Mouse (Mus musculus): Measurements from ENCODE around the gene Scfd2.

The Scfd2 gene

GRCm38 (mm10) chr5:74365408-74365807 is 166.2 kb downstream of the Scfd2 start:
- DNase-seq (ENCODE audit: low spot score): no peak

- DNase-seq (ENCODE audit: low spot score): no peak
Observed at GRCm38 (mm10) chr5:74363296-74363695, 168.3 kb downstream of the Scfd2 start.

- no peak for DNase-seq (ENCODE audit: low spot score)
Observed at GRCm38 (mm10) chr5:74361531-74361930, 170.0 kb downstream of the Scfd2 start.

- DNase-seq (ENCODE audit: low spot score): no peak
Observed at GRCm38 (mm10) chr5:74358033-74358432, 173.5 kb downstream of the Scfd2 start.

DNA sequence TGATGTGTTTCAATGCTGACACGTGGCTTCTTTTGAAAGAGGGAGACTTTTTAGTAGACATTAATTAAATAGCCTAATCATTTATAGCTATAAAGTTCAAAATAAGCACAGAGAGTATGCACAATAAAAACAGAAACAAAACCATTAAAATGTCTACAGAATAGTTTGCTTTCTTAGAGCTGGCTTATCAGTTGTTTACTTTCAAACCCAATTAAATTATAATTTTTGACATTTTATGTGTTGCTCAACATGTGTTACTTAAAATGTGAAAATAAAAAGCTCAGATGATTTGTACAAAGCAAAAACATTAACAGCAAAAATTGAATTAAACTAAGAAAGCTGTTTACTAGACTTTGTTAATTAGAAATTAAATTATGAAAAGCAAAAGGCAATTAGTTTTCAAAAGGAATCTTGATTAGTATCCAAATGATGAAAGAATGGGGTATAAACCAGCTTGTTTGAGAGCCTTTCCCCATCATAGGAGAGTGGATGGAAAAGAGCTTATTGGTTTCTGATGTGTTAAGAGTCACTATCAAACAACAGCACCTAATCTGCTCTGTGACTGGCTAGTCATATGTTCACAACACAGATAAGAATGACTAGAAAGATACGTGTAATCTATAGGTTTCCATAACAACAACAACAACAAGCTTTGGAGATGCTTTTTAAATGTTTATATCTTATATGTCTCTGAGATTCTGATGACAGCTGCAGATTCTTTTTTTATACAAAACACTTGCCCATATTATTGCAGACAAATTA is 176.0 kb downstream of the Scfd2 start:
- DNase-seq (ENCODE audit: low spot score): no peak

- no peak for DNase-seq (ENCODE audit: low spot score)
Observed at GRCm38 (mm10) chr5:74350909-74351308, 180.7 kb downstream of the Scfd2 start.

DNA sequence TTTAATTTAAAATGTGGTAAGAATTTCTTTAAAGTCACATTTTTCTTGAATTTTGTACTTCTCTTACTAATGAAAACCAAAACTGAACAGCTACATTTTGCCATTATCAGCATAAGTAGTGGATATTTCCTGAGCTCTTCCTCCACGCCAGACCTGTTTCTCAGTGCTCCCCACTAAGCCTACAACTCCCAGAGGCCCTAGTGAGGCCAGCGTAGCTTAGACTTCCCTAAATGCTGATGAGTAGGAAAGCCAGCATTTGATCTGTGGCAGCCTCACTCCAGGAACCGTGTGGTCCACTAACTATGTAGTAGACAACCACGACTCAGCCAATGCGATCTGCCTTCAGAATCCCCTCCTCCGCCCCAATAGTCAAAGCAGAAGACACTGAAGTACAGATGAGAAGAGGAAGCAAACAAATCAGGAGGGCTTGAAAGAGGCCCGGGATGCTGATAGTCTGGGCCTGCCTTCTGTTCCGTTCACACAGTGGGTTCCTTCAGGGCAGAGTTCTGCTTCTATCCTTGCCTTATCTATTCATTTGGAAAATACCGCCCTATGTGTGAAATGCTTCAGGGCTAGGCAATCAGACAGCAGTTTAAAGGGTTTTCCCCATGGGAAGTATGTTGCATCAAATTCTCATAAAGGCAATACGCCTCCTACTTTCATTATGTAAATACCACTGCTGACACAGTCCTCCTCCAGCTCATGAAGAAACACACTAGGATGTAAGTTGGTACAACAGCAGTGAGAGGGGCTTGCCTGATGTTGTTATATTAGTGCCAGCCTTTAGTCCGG is 183.3 kb downstream of the Scfd2 start:
- no peak for DNase-seq (ENCODE audit: low spot score)

DNA sequence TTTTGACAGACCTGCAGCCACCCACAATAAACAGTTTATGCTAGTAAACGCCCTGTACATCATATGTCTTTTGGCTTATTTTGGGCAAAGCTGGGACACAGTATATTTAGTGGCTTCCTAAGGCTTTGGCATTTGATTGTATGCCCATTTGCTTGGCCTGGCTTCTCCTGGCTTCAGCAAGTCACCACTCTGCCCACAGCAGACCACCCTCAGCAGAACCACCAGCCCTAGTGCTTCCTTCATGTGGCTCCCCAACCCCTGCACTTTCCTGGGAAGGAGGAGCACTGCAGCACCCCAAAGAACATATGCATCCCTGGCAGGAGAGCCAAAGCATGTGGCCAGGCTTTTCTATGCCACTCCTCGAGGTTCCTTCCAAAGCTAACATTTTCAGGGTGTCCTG is 188.5 kb downstream of the Scfd2 start:
- no peak for DNase-seq (ENCODE audit: low spot score)

- DNase-seq (ENCODE audit: low spot score): no peak
Observed at GRCm38 (mm10) chr5:74342557-74342956, 189.0 kb downstream of the Scfd2 start.

GRCm38 (mm10) chr5:74337491-74337890 is 194.1 kb downstream of the Scfd2 start:
- DNase-seq (ENCODE audit: low spot score): no peak

DNA sequence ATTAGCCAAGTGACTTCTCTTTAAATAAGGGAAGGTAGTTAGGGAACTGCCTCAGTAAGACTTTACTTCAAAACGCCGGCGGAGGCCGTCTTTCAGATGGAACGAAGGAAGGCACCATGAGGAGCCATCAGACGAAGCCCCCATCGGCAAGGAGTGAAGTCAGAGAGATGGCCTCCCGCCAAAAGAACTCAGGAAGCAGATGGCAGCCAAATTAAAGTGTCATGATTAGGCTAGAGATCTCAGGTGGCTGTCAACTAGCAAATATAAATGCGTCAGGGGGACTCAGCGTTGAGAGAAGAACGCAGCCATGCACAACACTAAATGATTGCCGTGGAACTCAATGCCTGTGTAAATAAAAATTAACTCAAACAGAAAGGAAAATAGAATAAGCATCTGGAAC is 194.8 kb downstream of the Scfd2 start:
- DNase-seq (ENCODE audit: low spot score): no peak

- no peak for DNase-seq (ENCODE audit: low spot score)
Observed at GRCm38 (mm10) chr5:74333258-74333657, 198.3 kb downstream of the Scfd2 start.

- DNase-seq (ENCODE audit: low spot score): no peak
Observed at GRCm38 (mm10) chr5:74326228-74326627, 205.3 kb downstream of the Scfd2 start.

GRCm38 (mm10) chr5:74321010-74321746 is 210.4 kb downstream of the Scfd2 start:
- DNase-seq (ENCODE audit: low spot score): no peak

DNA sequence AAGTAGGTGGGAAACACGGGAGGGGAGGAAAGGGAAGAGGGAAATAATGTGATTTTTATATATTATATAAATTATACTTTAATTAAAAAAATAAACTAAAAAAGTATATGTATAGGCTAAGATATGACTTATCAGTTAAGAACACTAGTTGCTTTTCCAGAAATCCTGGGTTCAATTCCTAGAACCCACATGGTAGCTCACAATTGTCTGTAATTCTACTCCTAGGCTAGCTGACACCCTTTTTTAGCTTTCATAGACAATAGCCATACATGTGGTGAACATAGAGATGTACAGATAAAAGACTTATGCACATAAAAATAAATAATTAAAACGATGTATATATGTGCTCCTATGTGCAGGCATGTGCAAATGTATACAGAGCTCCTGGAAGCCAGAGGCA is 212.0 kb downstream of the Scfd2 start:
- no peak for DNase-seq (ENCODE audit: low spot score)

- DNase-seq (ENCODE audit: low spot score): no peak
Observed at GRCm38 (mm10) chr5:74317174-74317573, 214.4 kb downstream of the Scfd2 start.

DNA sequence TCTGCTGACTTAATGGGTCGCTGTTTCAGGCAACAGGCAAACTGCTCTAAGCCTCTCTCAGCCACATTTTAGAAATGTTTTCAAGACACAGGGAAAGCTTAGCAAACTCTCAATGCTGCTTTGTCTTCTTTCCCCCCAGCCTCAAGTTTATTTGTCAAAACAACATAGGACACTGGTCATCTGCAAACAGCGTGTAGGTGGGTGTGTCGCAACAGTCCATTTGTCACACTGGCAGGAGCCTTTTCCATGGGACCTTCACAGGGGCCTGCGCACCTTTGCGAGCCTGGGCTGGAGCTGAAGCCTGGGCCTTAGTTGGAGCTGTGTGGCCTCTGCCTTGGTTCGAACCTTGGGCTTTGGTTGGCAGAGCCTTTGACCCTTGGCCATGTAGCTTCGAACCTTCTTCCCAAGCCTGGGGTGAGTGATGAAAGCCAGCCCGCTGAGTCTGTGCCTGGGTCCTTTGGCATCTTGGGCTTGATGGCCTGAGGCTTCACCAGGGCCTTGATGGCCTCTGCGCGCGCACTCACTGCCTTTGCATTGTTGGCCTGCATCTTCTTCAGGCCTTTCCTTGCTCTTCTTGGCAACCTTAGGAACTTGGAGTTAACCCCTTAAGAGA is 215.1 kb downstream of the Scfd2 start:
- no peak for DNase-seq (ENCODE audit: low spot score)

- DNase-seq (ENCODE audit: low spot score): no peak
Observed at GRCm38 (mm10) chr5:74315471-74316245, 215.9 kb downstream of the Scfd2 start.

GRCm38 (mm10) chr5:74314501-74314900 is 217.1 kb downstream of the Scfd2 start:
- no peak for DNase-seq (ENCODE audit: low spot score)

DNA sequence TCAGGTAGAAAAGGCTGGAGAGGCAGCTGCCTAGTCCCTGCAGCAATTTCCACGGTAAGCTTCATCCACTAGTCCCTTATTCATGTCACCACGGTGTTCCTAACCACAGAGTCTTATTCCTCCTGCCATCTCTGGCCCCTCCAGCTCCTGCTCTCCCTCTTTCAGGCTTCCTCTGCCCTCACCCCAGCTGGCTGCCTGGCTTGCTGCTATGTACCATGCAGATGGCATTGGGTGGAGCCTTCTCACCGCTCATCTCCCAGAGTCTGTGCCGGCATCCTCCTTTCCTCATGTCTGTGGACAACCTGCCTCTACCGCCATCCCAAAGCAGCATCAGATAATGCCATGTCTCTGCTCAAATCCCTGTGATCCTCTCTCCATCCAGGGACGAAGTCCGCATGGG is 218.0 kb downstream of the Scfd2 start:
- no peak for DNase-seq (ENCODE audit: low spot score)

DNA sequence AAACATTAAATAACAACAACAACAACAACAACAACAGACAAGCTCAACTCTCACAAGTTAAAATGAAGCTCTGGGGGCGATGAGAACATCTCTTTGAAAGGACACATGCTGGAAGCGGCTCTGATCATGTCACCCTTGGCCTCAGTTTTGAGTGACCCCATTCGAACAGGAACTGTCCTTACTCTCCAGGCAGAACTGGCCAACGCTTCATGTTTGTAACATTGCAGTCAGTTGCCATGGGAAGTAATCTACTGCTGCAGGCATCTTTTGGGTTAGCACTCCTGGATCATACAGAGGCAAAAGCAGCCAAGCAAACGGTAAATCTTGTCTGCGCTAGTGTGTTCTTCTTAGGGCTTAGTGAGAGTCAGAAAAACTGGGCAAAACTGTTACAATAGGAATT is 219.7 kb downstream of the Scfd2 start:
- no peak for DNase-seq (ENCODE audit: low spot score)
